In the genomic region with DNA sequence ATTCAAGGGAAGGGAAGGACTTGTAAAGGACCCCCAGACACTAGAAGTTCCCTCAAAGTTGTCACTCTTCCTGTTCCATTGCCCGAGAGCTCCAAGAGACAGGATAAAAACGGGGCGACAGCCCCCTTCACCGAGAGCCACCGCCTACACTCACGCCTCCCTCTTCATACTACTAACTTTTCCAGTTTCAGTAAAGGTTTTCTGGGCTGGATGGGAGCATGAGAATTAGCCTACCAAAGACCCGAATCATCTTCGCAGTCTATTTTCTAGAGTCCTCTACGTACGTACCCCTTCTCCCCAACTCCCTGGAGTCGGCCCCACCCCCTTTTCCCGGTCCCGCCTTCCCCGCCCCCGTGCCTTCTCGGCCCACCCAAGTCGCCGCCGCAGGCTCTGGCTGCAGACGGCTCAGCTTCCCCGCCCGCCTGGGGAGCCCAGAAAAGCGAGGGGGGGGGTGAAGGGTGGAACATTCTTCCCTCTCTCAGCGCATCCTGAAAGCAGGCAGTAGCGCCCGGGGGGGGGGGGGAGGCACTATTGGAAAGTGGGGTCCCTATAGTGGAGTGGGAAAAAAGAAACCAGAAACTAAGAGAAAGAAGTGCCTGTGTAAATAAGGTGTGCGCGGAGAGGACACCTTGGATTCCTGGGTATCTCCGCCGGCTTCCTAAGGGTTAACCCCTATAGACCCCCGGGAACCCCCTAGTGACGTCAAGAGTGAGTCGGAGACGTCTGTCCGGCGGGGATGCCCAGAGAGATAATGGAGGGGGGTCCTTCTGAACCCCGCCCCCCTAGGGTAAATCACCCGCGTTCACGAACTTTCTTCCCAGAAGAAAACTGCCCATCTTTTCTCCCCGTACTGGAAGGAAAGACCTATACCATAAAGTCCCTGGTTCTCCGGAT, we compare ENCODE assay signal across 9 mouse cellular contexts. TPM values are rescaled to one million over a fixed set of nuclear protein-coding genes. Genes with fewer than 3 reads are reported as not detected.
DNase-seq lines count a peak whose midpoint lies in the region; ATAC-seq and TF ChIP-seq lines count a peak whose summit lies in the region.
"Had no signal": no experiment of that assay in that cellular context is flagged by ENCODE, and none has a peak within 500 bp of the region (broad histone marks: within the 10 kb centered on the region; RNA-seq: fewer than 3 reads in every experiment).

No protein-coding gene starts in this region.

- H3K4me3 ChIP-seq in kidney, adult 2 months (ENCODE audit: insufficient read depth, low read depth, low read length): peak overlapping the region; percentile 50
- H3K4me3 ChIP-seq in heart, embryonic 10.5 days: peak overlapping the region; percentile 65
- H3K4me3 ChIP-seq in midbrain, embryonic 14.5 days (replicated peaks; ENCODE audit: low read depth, low read length): peak overlapping the region; percentile 28

- peak overlapping the region; percentile 12; the same call in 1 of the 2 replicates for H3K9ac ChIP-seq in midbrain, embryonic 14.5 days (replicated peaks; ENCODE audit: low read length)

- H3K36me3 ChIP-seq in kidney, adult 2 months (ENCODE audit: control insufficient read depth, insufficient read depth, low read length): no peaks in the 10 kb centered on the region
- no peaks in the 10 kb centered on the region for H3K36me3 ChIP-seq in heart, embryonic 10.5 days
- no peaks in the 10 kb centered on the region for H3K36me3 ChIP-seq in midbrain, embryonic 14.5 days (ENCODE audit: control insufficient read depth, insufficient read depth, low read length)

- no peaks in the 10 kb centered on the region for H3K9me3 ChIP-seq in heart, embryonic 10.5 days
- H3K9me3 ChIP-seq in midbrain, embryonic 14.5 days (ENCODE audit: control insufficient read depth, low read length): no peaks in the 10 kb centered on the region

- no peak overlapping the region for H3K27ac ChIP-seq in kidney, adult 2 months (ENCODE audit: insufficient read depth, low read depth, low read length)
- peak overlapping the region; percentile 79 for H3K27ac ChIP-seq in heart, embryonic 10.5 days
- no peak overlapping the region for H3K27ac ChIP-seq in midbrain, embryonic 14.5 days (replicated peaks; ENCODE audit: low read depth, low read length)

- no peak for TF ChIP-seq POLR2A in kidney, adult 2 months (IDR thresholded peaks at IDR 0.05; ENCODE audit: low read depth, low read length)
- TF ChIP-seq POLR2A in brain, embryonic 14.5 days (IDR thresholded peaks at IDR 0.05; ENCODE audit: borderline replicate concordance, extremely low read depth, insufficient read depth, insufficient read length, poor library complexity, severe bottlenecking): no peak

- H3K4me1 ChIP-seq in kidney, adult 2 months (ENCODE audit: control insufficient read depth, insufficient read depth, low read length): peaks cover 3% of the 10 kb centered on the region
- peaks cover 37% of the 10 kb centered on the region for H3K4me1 ChIP-seq in heart, embryonic 10.5 days
- H3K4me1 ChIP-seq in midbrain, embryonic 14.5 days (ENCODE audit: control insufficient read depth, insufficient read depth, low read length): peaks cover 21% of the 10 kb centered on the region; the same call in 1 of the 2 replicates

- peak overlapping the region; percentile 56 for H3K4me2 ChIP-seq in midbrain, embryonic 14.5 days (ENCODE audit: low read length)

- peak; percentile 43; the same call in 1 of the 2 replicates for ATAC-seq in midbrain, embryonic 14.5 days (ENCODE audit: low FRiP score, low TSS enrichment)

- peak; percentile 48 for DNase-seq in kidney, adult 2 months
- no peak for DNase-seq in kidney, adult 11 months
- DNase-seq in brain, embryonic 14.5 days (ENCODE audit: low read depth): peak; percentile 79
- DNase-seq in heart, embryonic 10.5 days (ENCODE audit: low spot score): no peak
- peak; percentile 37 to 69 for DNase-seq in kidney, postnatal 36 days
- peak; percentile 67 for DNase-seq in midbrain, embryonic 14.5 days
- DNase-seq in layer of hippocampus, postnatal 14 days (ENCODE audit: low spot score in 2 of 2): no peak
- DNase-seq in right cerebral cortex, postnatal 10 days (ENCODE audit: low spot score in 2 of 2): no peak

- TF ChIP-seq CTCF in kidney, adult 2 months (conservative IDR thresholded peaks at IDR 0.05; ENCODE audit: insufficient read depth, insufficient read length, low read depth, low read length): no peak
- no peak for TF ChIP-seq CTCF in brain, embryonic 14.5 days (IDR thresholded peaks at IDR 0.05; ENCODE audit: borderline replicate concordance, extremely low read depth, insufficient read depth, insufficient read length)

- H3K27me3 ChIP-seq in kidney, adult 2 months (replicated peaks; ENCODE audit: control insufficient read depth, insufficient read depth, low read length): peaks cover 3% of the 10 kb centered on the region; the same call in 1 of the 2 replicates
- H3K27me3 ChIP-seq in heart, embryonic 10.5 days (ENCODE audit: insufficient read depth, poor library complexity, severe bottlenecking): peaks cover 46% of the 10 kb centered on the region
- peaks cover 33% of the 10 kb centered on the region for H3K27me3 ChIP-seq in midbrain, embryonic 14.5 days (ENCODE audit: control insufficient read depth, insufficient read depth, low read length)

- 1% methylated on average over 42 of the region's 42 CpGs for WGBS in kidney, adult 2 months
- under 1% methylated on average over 41 of the region's 42 CpGs for WGBS in heart, embryonic 10.5 days
- WGBS in midbrain, embryonic 14.5 days: under 1% methylated on average over 42 of the region's 42 CpGs

RNA-seq across cellular contexts. Expression of a gene that starts 1.8 kb away (rescaled TPM):
- polyA plus RNA-seq in kidney, adult 2 months (2012; rRNA removed): 1.7 and 3.0 TPM in 2 replicates
- 7.4 and 11.3 TPM in 2 replicates for polyA plus RNA-seq in brain, embryonic 14.5 days (2012; rRNA removed)
- 0.91 and 4.8 TPM in 2 replicates for polyA plus RNA-seq in heart, embryonic 10.5 days (2016; fragmentation: Nextera tagmentation; extraction: Ambion mirVana)
- polyA plus RNA-seq in midbrain, embryonic 14.5 days (2014; fragmentation: Nextera tagmentation; extraction: Ambion mirVana): 0.92 and 1.2 TPM in 2 replicates
- 1 to 10 TPM; 2.0 to 3.3 TPM for total RNA-seq in layer of hippocampus, postnatal 14 days (2021)

RNA-seq across cellular contexts. Expression of a gene that starts 14.3 kb away (rescaled TPM):
- not detected in 2 replicates for polyA plus RNA-seq in kidney, adult 2 months (2012; rRNA removed)
- not detected in 2 replicates for polyA plus RNA-seq in brain, embryonic 14.5 days (2012; rRNA removed)
- polyA plus RNA-seq in heart, embryonic 10.5 days (2016; fragmentation: Nextera tagmentation; extraction: Ambion mirVana): 0.04 TPM in 1 of 2 replicates, not detected in the other
- polyA plus RNA-seq in midbrain, embryonic 14.5 days (2014; fragmentation: Nextera tagmentation; extraction: Ambion mirVana): 0.04 TPM in 1 of 2 replicates, not detected in the other
- total RNA-seq in layer of hippocampus, postnatal 14 days (2021): under 1 TPM in 1 of 2 experiments, not detected in 1; 0.07 TPM
- total RNA-seq: adrenal gland, adult 18-20 months had no signal

RNA-seq across cellular contexts. Expression of a gene that starts 18.2 kb away (rescaled TPM):
- polyA plus RNA-seq in kidney, adult 2 months (2012; rRNA removed): 2.7 and 6.0 TPM in 2 replicates
- 0.49 and 0.71 TPM in 2 replicates for polyA plus RNA-seq in brain, embryonic 14.5 days (2012; rRNA removed)
- 0.87 and 3.1 TPM in 2 replicates for polyA plus RNA-seq in heart, embryonic 10.5 days (2016; fragmentation: Nextera tagmentation; extraction: Ambion mirVana)
- polyA plus RNA-seq in midbrain, embryonic 14.5 days (2014; fragmentation: Nextera tagmentation; extraction: Ambion mirVana): 0.18 and 1.1 TPM in 2 replicates
- 1 to 10 TPM in 1 of 2 experiments, under 1 TPM in 1; 0.99 to 1.1 TPM for total RNA-seq in layer of hippocampus, postnatal 14 days (2021)

RNA-seq across cellular contexts. Expression of a gene that starts 28.3 kb away (rescaled TPM):
- polyA plus RNA-seq in kidney, adult 2 months (2012; rRNA removed): 44.4 and 48.3 TPM in 2 replicates
- polyA plus RNA-seq in brain, embryonic 14.5 days (2012; rRNA removed): 88.2 and 102 TPM in 2 replicates
- polyA plus RNA-seq in heart, embryonic 10.5 days (2016; fragmentation: Nextera tagmentation; extraction: Ambion mirVana): 119 and 140 TPM in 2 replicates
- 109 and 122 TPM in 2 replicates for polyA plus RNA-seq in midbrain, embryonic 14.5 days (2014; fragmentation: Nextera tagmentation; extraction: Ambion mirVana)
- total RNA-seq in layer of hippocampus, postnatal 14 days (2021): 10 to 100 TPM; 56.3 to 59.4 TPM

RNA-seq across cellular contexts. Expression of a gene that starts 30.3 kb away (rescaled TPM):
- 0.12 TPM in 1 of 2 replicates, not detected in the other for polyA plus RNA-seq in kidney, adult 2 months (2012; rRNA removed)
- polyA plus RNA-seq in brain, embryonic 14.5 days (2012; rRNA removed): not detected in 2 replicates
- 0.31 TPM in 1 of 2 replicates, not detected in the other for polyA plus RNA-seq in heart, embryonic 10.5 days (2016; fragmentation: Nextera tagmentation; extraction: Ambion mirVana)
- polyA plus RNA-seq in midbrain, embryonic 14.5 days (2014; fragmentation: Nextera tagmentation; extraction: Ambion mirVana): not detected in 2 replicates
- total RNA-seq in layer of hippocampus, postnatal 14 days (2021): not detected
- total RNA-seq: adrenal gland, adult 18-20 months had no signal

Comparison
In these comparisons a context has a peak if more than half of its experiments do, and no peak if none do; other contexts are left out.
1. DNase-seq: peak in kidney, adult 2 months (single experiment), brain, embryonic 14.5 days (single experiment), kidney, postnatal 36 days (2 of 2) and midbrain, embryonic 14.5 days (single experiment); none in kidney, adult 11 months (single experiment), heart, embryonic 10.5 days (single experiment), layer of hippocampus, postnatal 14 days (0 of 2) and right cerebral cortex, postnatal 10 days (0 of 2).
2. Peak in every context shown above with its lines, with median percentiles within 50 percentile points of each other: H3K4me3 ChIP-seq.